Mouse (Mus musculus) central nervous system, embryonic 18 days (tissue): ENCODE data around the gene Supt16. TPM values are rescaled to one million over a fixed set of nuclear protein-coding genes. Genes with fewer than 3 reads are reported as not detected.

Experiments
- polyA plus RNA-seq: library from polyadenylated mRNA; depleted of rRNA; stranded (reverse); fragments of >200 nt; gene quantifications from 2 replicates; pipeline ENCODE4 v1.2.3, GENCODE M21; 2012; rRNA removed

The Supt16 gene
- polyA plus RNA-seq, result 29.1 and 29.4 TPM in 2 replicates

GRCm38 (mm10) chr14:52197156-52197878, at the start of gene Supt16:
Gene Supt16, minus strand, starts transcription at chr14:52197416.

Other genes starting within 250 kb of the Supt16 start
- 68.2 and 77.7 TPM in 2 replicates for gene Arhgef40, start 212.7 kb downstream of the Supt16 start, polyA plus RNA-seq
- gene Tmem253, start 181.8 kb downstream of the Supt16 start, polyA plus RNA-seq, result 0.76 and 0.80 TPM in 2 replicates
- 91.4 and 96.6 TPM in 2 replicates for gene Zfp219, start 176.7 kb downstream of the Supt16 start, polyA plus RNA-seq
- 0.05 TPM in 1 of 2 replicates, not detected in the other for gene Olfr221, start 155.0 kb downstream of the Supt16 start, polyA plus RNA-seq
- gene Hnrnpc, start 93.4 kb downstream of the Supt16 start, polyA plus RNA-seq, result 382 and 402 TPM in 2 replicates
- 3.9 and 4.0 TPM in 2 replicates for gene Rpgrip1, start 86.7 kb downstream of the Supt16 start, polyA plus RNA-seq
- 53.7 and 56.0 TPM in 2 replicates for gene Chd8, start 60.4 kb upstream of the Supt16 start, polyA plus RNA-seq
- 42.1 and 45.0 TPM in 2 replicates for gene Tox4, start 81.7 kb upstream of the Supt16 start, polyA plus RNA-seq
- 50.3 and 51.5 TPM in 2 replicates for gene Rab2b, start 82.1 kb upstream of the Supt16 start, polyA plus RNA-seq
- 41.3 and 41.4 TPM in 2 replicates for gene Mettl3, start 107.7 kb upstream of the Supt16 start, polyA plus RNA-seq
- 39.7 and 42.2 TPM in 2 replicates for gene Sall2, start 131.3 kb upstream of the Supt16 start, polyA plus RNA-seq
- gene Olfr1513, start 159.0 kb upstream of the Supt16 start, polyA plus RNA-seq, result not detected in 2 replicates
- gene Olfr1512, start 181.8 kb upstream of the Supt16 start, polyA plus RNA-seq, result not detected in 2 replicates
- gene Olfr1511, start 200.0 kb upstream of the Supt16 start, polyA plus RNA-seq, result not detected in 2 replicates
- gene Olfr1510, start 217.0 kb upstream of the Supt16 start, polyA plus RNA-seq, result not detected in 2 replicates
- not detected in 2 replicates for gene Olfr1509, start 245.6 kb upstream of the Supt16 start, polyA plus RNA-seq